ENCODE assay signal across 25 mouse cellular contexts in the genomic region with DNA sequence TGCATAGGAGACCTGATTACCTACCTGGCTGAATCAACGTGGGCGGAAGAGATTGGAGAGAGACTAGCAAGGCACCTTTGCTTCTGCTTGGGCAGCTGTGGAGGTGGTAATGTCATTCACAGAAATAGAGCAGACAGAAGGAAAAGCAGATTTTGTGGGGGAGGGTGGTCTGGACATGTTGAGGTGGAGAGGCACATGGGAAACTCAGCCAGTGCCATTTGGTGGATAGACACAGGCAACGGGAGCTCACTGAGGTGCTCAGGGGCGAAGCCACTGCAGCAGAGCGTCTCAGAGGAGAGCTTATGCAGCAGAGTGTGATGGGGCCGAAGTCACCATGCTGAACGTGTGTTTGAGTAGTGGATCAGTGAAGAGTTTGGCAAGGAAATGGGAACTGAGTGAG.
DNase-seq lines count a peak whose midpoint lies in the region; ATAC-seq lines count a peak whose summit lies in the region.
"Had no signal": no experiment of that assay in that cellular context is flagged by ENCODE, and none has a peak within 500 bp of the region (broad histone marks: within the 10 kb centered on the region; RNA-seq: fewer than 3 reads in every experiment).

No protein-coding gene starts in this region.

- intact Hi-C loops in left cerebral cortex, postnatal 4 days (cut with DNase I), result no loop called here

- no peaks in the 10 kb centered on the region for H3K9me3 ChIP-seq in limb, embryonic 10.5 days (replicated peaks)
- H3K9me3 ChIP-seq: forebrain, embryonic 13.5 days; heart, embryonic 15.5 days; hindbrain, embryonic 13.5 days; liver, embryonic 15.5 days had no signal

- peak overlapping the region; percentile 10; the same call in 1 of the 2 replicates for H3K27ac ChIP-seq in limb, embryonic 10.5 days
- H3K27ac ChIP-seq: forebrain, embryonic 13.5 days; heart, embryonic 15.5 days; hindbrain, embryonic 13.5 days; liver, embryonic 15.5 days had no signal

- no peak overlapping the region for H3K4me3 ChIP-seq in limb, embryonic 10.5 days
- H3K4me3 ChIP-seq: forebrain, embryonic 13.5 days; heart, embryonic 15.5 days; hindbrain, embryonic 13.5 days; liver, embryonic 15.5 days had no signal

- ATAC-seq in frontal cortex, adult (ENCODE audit: low TSS enrichment), result peak; percentile 70
- ATAC-seq: activated CD4-positive, CD25-positive, alpha-beta regulatory T cell, adult 4 months; forebrain, embryonic 13.5 days had no signal

- peaks cover 24% of the 10 kb centered on the region for H3K4me1 ChIP-seq in limb, embryonic 10.5 days
- H3K4me1 ChIP-seq: heart, embryonic 15.5 days; liver, embryonic 15.5 days had no signal

- H3K36me3 ChIP-seq in limb, embryonic 10.5 days, result no peaks in the 10 kb centered on the region
- H3K36me3 ChIP-seq: heart, embryonic 15.5 days; hindbrain, embryonic 13.5 days; liver, embryonic 15.5 days had no signal

- 90% methylated on average over 7 of the region's 7 CpGs for WGBS in limb, embryonic 10.5 days

- H3K27me3 ChIP-seq in limb, embryonic 10.5 days (ENCODE audit: low read depth, poor library complexity, severe bottlenecking), result no peaks in the 10 kb centered on the region
- H3K27me3 ChIP-seq: forebrain, embryonic 13.5 days; heart, embryonic 15.5 days; hindbrain, embryonic 13.5 days; liver, embryonic 15.5 days had no signal

- DNase-seq in frontal cortex, postnatal 25 days (ENCODE audit: low spot score in 2 of 2), result no peak
- peak; percentile 59 to 67 for DNase-seq in left cerebral cortex, adult 18-20 months (ENCODE audit: low spot score in 2 of 2)
- no peak for DNase-seq in left cerebral cortex, postnatal 4 days
- peak; percentile 37 for DNase-seq in layer of hippocampus, adult 9-10 months (ENCODE audit: low spot score)
- no peak for DNase-seq in limb, embryonic 10.5 days (ENCODE audit: low spot score)
- DNase-seq in urinary bladder, postnatal 10 days (ENCODE audit: low spot score), result no peak
- DNase-seq in adrenal gland, postnatal 10 days, result no peak
- DNase-seq: adrenal gland, postnatal 14 days; cerebellum, adult 8-10 months; cerebellum, postnatal 36 days; gastrocnemius, postnatal 36 days; heart, postnatal 36 days; kidney, adult 11 months; kidney, postnatal 4 days; liver; lung, postnatal 4 days; midbrain, embryonic 14.5 days; retina, postnatal 1 day; thymus, postnatal 36 days had no signal

Comparison
In these comparisons a context has a peak if more than half of its experiments do, and no peak if none do; other contexts are left out.
1. DNase-seq: peak in left cerebral cortex, adult 18-20 months (2 of 2) and layer of hippocampus, adult 9-10 months (single experiment); none in frontal cortex, postnatal 25 days (0 of 2), left cerebral cortex, postnatal 4 days (single experiment), limb, embryonic 10.5 days (single experiment), urinary bladder, postnatal 10 days (single experiment) and adrenal gland, postnatal 10 days (single experiment).